Mouse (Mus musculus) gastrocnemius, adult 2 months (tissue): ENCODE results near the gene Rras. TPM values are rescaled to one million over a fixed set of nuclear protein-coding genes. Genes with fewer than 3 reads are reported as not detected.

ENCODE experiments used
- DNase-seq: peaks from one replicate; pipeline ENCODE4 v3.0.0; 2022
- H3K27ac ChIP-seq: fragments of 200-600 bp; 2 replicates; pipeline ENCODE4 v1.8.1; 2022; ENCODE audit warnings: mild to moderate bottlenecking
- H3K4me3 ChIP-seq: fragments of 200-600 bp; 2 replicates; pipeline ENCODE4 v1.8.1; 2022; ENCODE audit warnings: mild to moderate bottlenecking, moderate library complexity
- CTCF ChIP-seq: fragments of 200-600 bp; IDR thresholded peaks from 2 replicates; pipeline ENCODE4 v1.8.1; 2022; ENCODE audit warnings: antibody characterized with exemption, mild to moderate bottlenecking, moderate library complexity
- intact Hi-C: fragments of 180-260 bp; cut with DNase I; formaldehyde crosslinking; loops from one replicate; pipeline ENCODE4 v1.15.1; 2025
- long read RNA-seq, 2 experiments: library from polyadenylated mRNA; stranded (forward); transcript quantifications; one replicate each; pipeline ENCODE4 v2.0.0; 2021
- total RNA-seq, 2 experiments: library from RNA; stranded (reverse); gene quantifications; 2 replicates each; pipeline ENCODE4 v1.2.3; 2021

Rras gene
- 10 to 100 TPM; 22.6 to 25.5 TPM for total RNA-seq
- long read RNA-seq, experiment 1, transcript Rras-201 (6 exons, 995 nt): major isoform, 18 of 19 reads
- long read RNA-seq, experiment 1, partial matches to known transcripts: 0 of 19 reads
- long read RNA-seq, experiment 1, other reads (novel, unspliced or antisense): 1 of 19 reads
- long read RNA-seq, experiment 2, transcript Rras-201 (6 exons, 995 nt): major isoform, 17 of 19 reads
- long read RNA-seq, experiment 2, partial matches to known transcripts: 0 of 19 reads
- long read RNA-seq, experiment 2, other reads (novel, unspliced or antisense): 2 of 19 reads

- peak within 1 kb of the TSS; percentile 98 for H3K27ac ChIP-seq
- H3K4me3 ChIP-seq: peak within 1 kb of the TSS; percentile 94
- intact Hi-C loops: loop anchor here (2.0 kb wide), 1 partner anchor 35 kb away; the partner anchor contains the start of gene Prr12
- DNase-seq: peak; percentile 93
- TF ChIP-seq CTCF: peak; percentile 34; the same call in 1 of the 2 replicates
These were observed at the start of gene Rras for GRCm38 (mm10) chr7:45017242-45018061. Rras (plus strand) TSS chr7:45017961.

- intact Hi-C loops: no loop called here
These were observed 47.5 kb upstream of the Rras start for GRCm38 (mm10) chr7:44970231-44970691.

GRCm38 (mm10) chr7:44971142-44971541 is 46.6 kb upstream of the Rras start:
- no peak for TF ChIP-seq CTCF
- no peak for DNase-seq
- peak overlapping the region; percentile 82; the same call in 1 of the 2 replicates for H3K4me3 ChIP-seq
- intact Hi-C loops: no loop called here
- peak overlapping the region; percentile 69; the same call in 1 of the 2 replicates for H3K27ac ChIP-seq

More at GRCm38 (mm10) chr7:44970231-44970691, 47.5 kb upstream of the Rras start:
- DNase-seq: peak; percentile 89
- peak overlapping the region; percentile 69 for H3K27ac ChIP-seq
- peak overlapping the region; percentile 82 for H3K4me3 ChIP-seq
- TF ChIP-seq CTCF: no peak

- intact Hi-C loops: no loop called here
- no peak for TF ChIP-seq CTCF
- H3K27ac ChIP-seq: peak overlapping the region; percentile 84
- DNase-seq: no peak
- H3K4me3 ChIP-seq: peak overlapping the region; percentile 76
These were observed 44.2 kb upstream of the Rras start for GRCm38 (mm10) chr7:44973415-44974130.

- intact Hi-C loops: no loop called here
- peak within 1 kb of the TSS; percentile 76 for H3K4me3 ChIP-seq
- no peak; the same call in 1 of the 2 replicates for TF ChIP-seq CTCF
- DNase-seq: peak; percentile 84
- peak within 1 kb of the TSS; percentile 84 for H3K27ac ChIP-seq
These were observed 43.2 kb upstream of the Rras start, which contains the start of gene Cpt1c for GRCm38 (mm10) chr7:44974383-44975116. Cpt1c (minus strand) TSS chr7:44974851.

- no peak overlapping the region for H3K4me3 ChIP-seq
- H3K27ac ChIP-seq: peak overlapping the region; percentile 29; the same call in 1 of the 2 replicates
- TF ChIP-seq CTCF: no peak
- intact Hi-C loops: no loop called here
- no peak for DNase-seq
These were observed 42.7 kb upstream of the Rras start for GRCm38 (mm10) chr7:44975117-44975419.

- TF ChIP-seq CTCF: no peak
- Histone ChIP-seq H3K27ac (no peak overlapping the region), H3K4me3 (no peak overlapping the region)
- intact Hi-C loops: no loop called here
- DNase-seq: no peak
These were observed 39.5 kb upstream of the Rras start for GRCm38 (mm10) chr7:44978300-44978699.

- TF ChIP-seq CTCF: no peak
- H3K27ac ChIP-seq: no peak overlapping the region
- no peak for DNase-seq
- H3K4me3 ChIP-seq: no peak overlapping the region
- intact Hi-C loops: loop anchor here (5.0 kb wide), 1 partner anchor 156 kb away; the partner anchor contains the start of genes Flt3l and Gm45713
These were observed 36.2 kb upstream of the Rras start for GRCm38 (mm10) chr7:44981539-44981938.

- Histone ChIP-seq H3K27ac (peak overlapping the region; percentile 100), H3K4me3 (peak overlapping the region; percentile 4; the same call in 1 of the 2 replicates)
- no peak; the same call in 1 of the 2 replicates for TF ChIP-seq CTCF
- DNase-seq: peak; percentile 92
- intact Hi-C loops: loop anchor here (5.0 kb wide), 1 partner anchor 154 kb away; the partner anchor contains the start of genes Flt3l and Gm45713
These were observed 34.7 kb upstream of the Rras start for GRCm38 (mm10) chr7:44983085-44983484.

GRCm38 (mm10) chr7:44983944-44984832 is 33.6 kb upstream of the Rras start:
- TF ChIP-seq CTCF: peak; percentile 23; the same call in 1 of the 2 replicates
- intact Hi-C loops: loop anchor here (2.0 to 5.0 kb wide), 2 partner anchors 85 to 153 kb away; partner anchors contain the start of genes Flt3l and Gm45713
- peak overlapping the region; percentile 100 for H3K27ac ChIP-seq
- peak overlapping the region; percentile 100 for H3K4me3 ChIP-seq
- DNase-seq: peak; percentile 75
